Mouse (Mus musculus) ovary, adult 2 months (tissue): ENCODE measurements around the gene Vmn2r5. TPM values are rescaled to one million over a fixed set of nuclear protein-coding genes. Genes with fewer than 3 reads are reported as not detected.

Source experiments
- polyA plus RNA-seq: library from polyadenylated mRNA; depleted of rRNA; stranded (reverse); fragments of >200 nt; gene quantifications from 2 replicates; pipeline ENCODE4 v1.2.3, GENCODE M21; 2012; rRNA removed

Gene Vmn2r5
- not detected in 2 replicates for polyA plus RNA-seq

GRCm38 (mm10) chr3:64509742-64510141, at the start of gene Vmn2r5:
Vmn2r5 (minus strand) TSS chr3:64509842.

Other genes with a start within 250 kb of the Vmn2r5 start
- gene Vmn2r3, start 220.1 kb downstream of the Vmn2r5 start, polyA plus RNA-seq, result not detected in 2 replicates
- not detected in 2 replicates for gene Vmn2r4, start 94.5 kb downstream of the Vmn2r5 start, polyA plus RNA-seq
- not detected in 2 replicates for gene Vmn2r6, start 56.0 kb upstream of the Vmn2r5 start, polyA plus RNA-seq